Mouse (Mus musculus): ENCODE measurements at regions not wholly inside any gene's neighbourhood (a gene's known extent, or its start where the extent isn't known, plus 50 kb on each side); places are given as distances from the start of the nearest gene placed in this dataset.

DNA sequence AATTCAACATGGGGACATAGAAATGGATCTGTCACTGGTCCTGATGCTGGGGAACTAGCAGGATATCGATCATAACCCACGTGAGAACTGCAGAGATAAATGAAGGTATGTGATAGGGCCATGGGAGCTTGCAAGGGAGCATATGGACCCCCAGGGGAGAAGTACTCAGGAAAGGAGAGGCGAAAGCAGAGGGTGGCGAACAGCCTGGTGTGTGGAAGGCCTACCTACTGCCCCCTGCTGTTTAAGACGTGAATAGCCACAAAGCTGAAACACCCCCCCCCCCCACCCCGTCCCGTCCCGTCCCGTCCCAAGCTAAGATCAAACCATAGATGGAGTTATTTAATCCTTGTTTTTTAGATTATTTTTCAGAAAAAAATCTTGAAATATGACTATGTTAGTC is 50.9 kb upstream of the Cplx2 start:
- DNase-seq: no peak

DNA sequence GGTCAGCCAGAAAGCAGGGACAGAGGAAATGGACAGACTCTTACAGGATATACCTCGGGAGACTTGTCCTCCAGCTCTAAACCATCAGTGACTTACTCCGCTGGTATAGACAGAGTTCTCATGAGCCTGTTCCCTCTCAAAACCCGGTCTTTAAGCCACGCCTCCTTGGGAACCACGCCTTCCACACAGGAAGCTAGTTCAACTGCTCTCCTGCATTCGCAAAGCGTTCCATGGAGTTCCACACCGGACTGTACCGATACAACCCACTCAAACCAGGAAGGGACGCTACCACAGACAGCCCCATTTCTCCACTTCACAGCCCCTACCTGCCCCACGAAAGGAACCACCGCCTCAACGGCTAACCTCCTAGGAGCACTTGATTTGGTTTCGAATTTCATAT is 50.1 kb upstream of the Cplx2 start:
- DNase-seq: no peak

All from right cerebral cortex, adult 18-20 months (tissue).